Mouse (Mus musculus): ENCODE data around the gene Dab1.

- TF ChIP-seq POLR2A (IDR thresholded peaks at IDR 0.05; ENCODE audit: insufficient read depth, low read depth, low read length) (no peak), CTCF (IDR thresholded peaks at IDR 0.05; ENCODE audit: insufficient read depth, low read depth, low read length) (no peak)
These were observed 567.2 kb downstream of the Dab1 start for GRCm38 (mm10) chr4:104186311-104186710.

Measured in olfactory bulb, adult 2 months (tissue).